ENCODE assay signal across 27 mouse cellular contexts in the genomic region with DNA sequence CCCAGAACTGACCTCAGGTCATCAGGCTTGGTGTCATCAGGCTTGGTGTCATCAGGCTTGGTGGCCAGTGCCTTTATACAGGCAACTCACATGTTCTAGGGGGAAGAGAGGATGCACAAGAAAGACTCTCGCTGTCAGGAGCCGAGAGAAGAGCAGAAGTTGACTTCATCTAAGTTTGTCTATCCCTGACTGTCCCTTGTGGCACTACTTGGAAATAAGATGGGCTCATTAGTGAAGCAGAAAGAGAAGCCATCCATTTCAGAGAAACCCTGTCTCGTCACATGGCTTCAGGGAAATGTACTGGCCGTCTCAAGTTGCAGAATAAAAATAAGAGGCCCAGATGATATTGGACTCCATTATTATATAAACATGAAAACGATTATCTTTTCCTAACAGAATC. TPM values are rescaled to one million over a fixed set of nuclear protein-coding genes. Genes with fewer than 3 reads are reported as not detected.
DNase-seq lines count a peak whose midpoint lies in the region; ATAC-seq and TF ChIP-seq lines count a peak whose summit lies in the region.
"Had no signal": no experiment of that assay in that cellular context is flagged by ENCODE, and none has a peak within 500 bp of the region (broad histone marks: within the 10 kb centered on the region; RNA-seq: fewer than 3 reads in every experiment).

No protein-coding gene starts in this region.

- H3K4me2 ChIP-seq in kidney, postnatal 0 days (ENCODE audit: low read length): no peak overlapping the region
- H3K4me2 ChIP-seq in stomach, embryonic 16.5 days (ENCODE audit: low read depth, low read length): no peak overlapping the region
- H3K4me2 ChIP-seq: embryonic facial prominence, embryonic 15.5 days; forebrain, embryonic 13.5 days; heart, embryonic 12.5 days; hindbrain, embryonic 15.5 days; liver, embryonic 12.5 days; midbrain, embryonic 13.5 days had no signal

- H3K4me3 ChIP-seq in kidney, postnatal 0 days (replicated peaks; ENCODE audit: low read depth, low read length): no peak overlapping the region
- H3K4me3 ChIP-seq in stomach, embryonic 16.5 days (replicated peaks; ENCODE audit: low read length): no peak overlapping the region
- H3K4me3 ChIP-seq: embryonic facial prominence, embryonic 10.5 days; embryonic facial prominence, embryonic 15.5 days; forebrain, embryonic 13.5 days; heart, adult 2 months; heart, embryonic 12.5 days; hindbrain, embryonic 15.5 days; liver, embryonic 12.5 days; midbrain, embryonic 13.5 days had no signal

- no peak overlapping the region for H3K9ac ChIP-seq in kidney, postnatal 0 days (ENCODE audit: low read depth, low read length)
- H3K9ac ChIP-seq in stomach, embryonic 16.5 days (ENCODE audit: low read length): no peak overlapping the region
- H3K9ac ChIP-seq: embryonic facial prominence, embryonic 15.5 days; forebrain, embryonic 13.5 days; heart, embryonic 12.5 days; hindbrain, embryonic 15.5 days; liver, embryonic 12.5 days; liver, postnatal 0 days; midbrain, embryonic 13.5 days had no signal

- ATAC-seq in kidney, postnatal 0 days (replicated peaks; ENCODE audit: low FRiP score, low read depth): no peak
- ATAC-seq in stomach, embryonic 16.5 days (ENCODE audit: insufficient read depth, low FRiP score): 0 out of 2 replicates have a peak, but pooled peaks have one; percentile 30
- ATAC-seq: CD4-positive, CD25-positive, alpha-beta regulatory T cell, adult 4 months; forebrain, embryonic 13.5 days; liver, embryonic 12.5 days; liver, postnatal 0 days; midbrain, embryonic 13.5 days had no signal

- H3K36me3 ChIP-seq in kidney, postnatal 0 days (ENCODE audit: insufficient read depth, low read length): no peaks in the 10 kb centered on the region
- no peaks in the 10 kb centered on the region for H3K36me3 ChIP-seq in stomach, embryonic 16.5 days (ENCODE audit: control insufficient read depth, insufficient read depth, low read length)
- H3K36me3 ChIP-seq: embryonic facial prominence, embryonic 10.5 days; embryonic facial prominence, embryonic 15.5 days; heart, embryonic 12.5 days; hindbrain, embryonic 15.5 days; liver, embryonic 12.5 days; midbrain, embryonic 13.5 days had no signal

- H3K9me3 ChIP-seq in kidney, postnatal 0 days (replicated peaks; ENCODE audit: low read length): no peaks in the 10 kb centered on the region
- H3K9me3 ChIP-seq in stomach, embryonic 16.5 days (replicated peaks; ENCODE audit: control insufficient read depth, low read length): no peaks in the 10 kb centered on the region
- H3K9me3 ChIP-seq: embryonic facial prominence, embryonic 10.5 days; embryonic facial prominence, embryonic 15.5 days; forebrain, embryonic 13.5 days; heart, embryonic 12.5 days; hindbrain, embryonic 15.5 days; liver, embryonic 12.5 days; midbrain, embryonic 13.5 days had no signal

- peak; percentile 14 for DNase-seq in gastrocnemius, postnatal 25 days
- no peak for DNase-seq in gastrocnemius, postnatal 4 days (ENCODE audit: low spot score in 2 of 2)
- peak; percentile 33 for DNase-seq in kidney, postnatal 0 days (ENCODE audit: low spot score)
- no peak for DNase-seq in kidney, postnatal 14 days
- peak; percentile 48 for DNase-seq in NIH3T3 (ENCODE audit: low read depth)
- DNase-seq in frontal cortex, postnatal 36 days (ENCODE audit: low spot score in 2 of 2): no peak
- no peak for DNase-seq in right cerebral cortex, postnatal 14 days
- DNase-seq: cerebellum, adult 2 months; cerebellum, postnatal 25 days; kidney, adult 8-10 months; layer of hippocampus, postnatal 36 days; left cerebral cortex, postnatal 4 days; liver, postnatal 0 days; right cerebral cortex, postnatal 4 days; thymus, adult 18-20 months; thymus, postnatal 25 days had no signal

- no peak for TF ChIP-seq CTCF in kidney, postnatal 0 days (IDR thresholded peaks at IDR 0.05; ENCODE audit: low read depth)

- H3K27ac ChIP-seq in kidney, postnatal 0 days: no peak overlapping the region
- H3K27ac ChIP-seq in stomach, embryonic 16.5 days (ENCODE audit: low read length): peak overlapping the region; percentile 75; the same call in 1 of the 2 replicates
- H3K27ac ChIP-seq: embryonic facial prominence, embryonic 10.5 days; embryonic facial prominence, embryonic 15.5 days; forebrain, embryonic 13.5 days; heart, adult 2 months; hindbrain, embryonic 15.5 days; liver, embryonic 12.5 days; midbrain, embryonic 13.5 days had no signal

- H3K4me1 ChIP-seq in kidney, postnatal 0 days (replicated peaks; ENCODE audit: insufficient read depth, low read length): no peaks in the 10 kb centered on the region
- no peaks in the 10 kb centered on the region for H3K4me1 ChIP-seq in stomach, embryonic 16.5 days (ENCODE audit: control insufficient read depth, insufficient read depth, low read length)
- H3K4me1 ChIP-seq: embryonic facial prominence, embryonic 10.5 days; embryonic facial prominence, embryonic 15.5 days; forebrain, embryonic 13.5 days; heart, embryonic 12.5 days; hindbrain, embryonic 15.5 days; liver, embryonic 12.5 days; midbrain, embryonic 13.5 days had no signal

- 55% methylated on average over 5 of the region's 5 CpGs for WGBS in kidney, postnatal 0 days
- WGBS in stomach, embryonic 16.5 days: 72% methylated on average over 5 of the region's 5 CpGs

- no peaks in the 10 kb centered on the region for H3K27me3 ChIP-seq in kidney, postnatal 0 days (ENCODE audit: insufficient read depth, low read length)
- no peaks in the 10 kb centered on the region for H3K27me3 ChIP-seq in stomach, embryonic 16.5 days (ENCODE audit: control insufficient read depth, insufficient read depth, low read length)
- H3K27me3 ChIP-seq: embryonic facial prominence, embryonic 15.5 days; forebrain, embryonic 13.5 days; heart, embryonic 12.5 days; hindbrain, embryonic 15.5 days; midbrain, embryonic 13.5 days had no signal

RNA-seq across cellular contexts. Expression of gene Tiprl, which starts 9.8 kb away (rescaled TPM):
- total RNA-seq in gastrocnemius, postnatal 25 days (2021): 10 to 100 TPM; 15.9 to 21.0 TPM
- total RNA-seq in gastrocnemius, postnatal 4 days (2021): 10 to 100 TPM; 32.1 to 34.1 TPM
- polyA plus RNA-seq in kidney, postnatal 0 days (2015; fragmentation: Nextera tagmentation; extraction: Ambion mirVana): 100 and 103 TPM in 2 replicates
- polyA plus RNA-seq in stomach, embryonic 16.5 days (2015; fragmentation: Nextera tagmentation; extraction: Ambion mirVana): 87.0 and 87.3 TPM in 2 replicates

RNA-seq across cellular contexts. Expression of gene Gpr161, which starts 49.0 kb away (rescaled TPM):
- 1 to 10 TPM; 1.3 TPM for total RNA-seq in gastrocnemius, postnatal 25 days (2021)
- 1 to 10 TPM; 6.1 to 7.2 TPM for total RNA-seq in gastrocnemius, postnatal 4 days (2021)
- 0.87 and 0.94 TPM in 2 replicates for polyA plus RNA-seq in kidney, postnatal 0 days (2015; fragmentation: Nextera tagmentation; extraction: Ambion mirVana)
- 1.1 and 1.2 TPM in 2 replicates for polyA plus RNA-seq in stomach, embryonic 16.5 days (2015; fragmentation: Nextera tagmentation; extraction: Ambion mirVana)
- total RNA-seq: neutrophil, adult 5-6 weeks had no signal

RNA-seq across cellular contexts. Expression of gene Sft2d2, which starts 52.3 kb away (rescaled TPM):
- 1 to 10 TPM; 7.4 to 7.5 TPM for total RNA-seq in gastrocnemius, postnatal 25 days (2021)
- total RNA-seq in gastrocnemius, postnatal 4 days (2021): 10 to 100 TPM; 14.0 to 15.0 TPM
- polyA plus RNA-seq in kidney, postnatal 0 days (2015; fragmentation: Nextera tagmentation; extraction: Ambion mirVana): 21.2 and 21.4 TPM in 2 replicates
- polyA plus RNA-seq in stomach, embryonic 16.5 days (2015; fragmentation: Nextera tagmentation; extraction: Ambion mirVana): 31.4 and 34.0 TPM in 2 replicates

Comparison
In these comparisons a context has a peak if more than half of its experiments do, and no peak if none do; other contexts are left out.
1. DNase-seq: peak in gastrocnemius, postnatal 25 days (single experiment), kidney, postnatal 0 days (single experiment) and NIH3T3 (single experiment); none in gastrocnemius, postnatal 4 days (0 of 2), kidney, postnatal 14 days (single experiment), frontal cortex, postnatal 36 days (0 of 2) and right cerebral cortex, postnatal 14 days (single experiment).